Mouse (Mus musculus) liver (tissue): ENCODE measurements at regions not wholly inside any gene's neighbourhood (a gene's known extent, or its start where the extent isn't known, plus 50 kb on each side); places are given as distances from the start of the nearest gene placed in this dataset.

Source experiments
- DNase-seq: peaks from one replicate; pipeline ENCODE4 v3.0.0-alpha.2; 2020; ENCODE audit warnings: mixed read lengths

DNA sequence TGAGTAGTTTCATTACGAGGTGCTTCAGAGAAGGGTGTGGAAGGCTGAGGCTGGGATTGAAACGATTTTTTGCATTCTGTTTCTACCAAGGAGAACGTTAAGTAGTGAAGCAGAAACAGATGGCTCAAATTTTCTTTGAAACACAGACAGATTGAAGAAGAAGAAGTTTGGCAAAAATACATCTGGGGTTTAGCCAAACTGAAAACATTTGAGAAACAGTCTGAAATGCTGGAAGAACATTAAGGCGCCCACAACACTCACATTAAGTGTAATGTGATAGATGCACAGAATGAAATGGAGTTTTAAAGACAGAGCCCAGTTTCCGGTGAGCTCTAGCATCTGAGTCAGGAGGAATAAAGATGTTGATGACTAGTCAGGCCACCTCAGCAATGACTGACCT is 275.5 kb downstream of the Gm5447 start:
- no peak for DNase-seq

- DNase-seq: no peak
These were observed 280.0 kb downstream of the Gm5447 start for GRCm38 (mm10) chr13:31254016-31254415.

- no peak for DNase-seq
These were observed 280.7 kb downstream of the Gm5447 start for GRCm38 (mm10) chr13:31254744-31255143.

DNA sequence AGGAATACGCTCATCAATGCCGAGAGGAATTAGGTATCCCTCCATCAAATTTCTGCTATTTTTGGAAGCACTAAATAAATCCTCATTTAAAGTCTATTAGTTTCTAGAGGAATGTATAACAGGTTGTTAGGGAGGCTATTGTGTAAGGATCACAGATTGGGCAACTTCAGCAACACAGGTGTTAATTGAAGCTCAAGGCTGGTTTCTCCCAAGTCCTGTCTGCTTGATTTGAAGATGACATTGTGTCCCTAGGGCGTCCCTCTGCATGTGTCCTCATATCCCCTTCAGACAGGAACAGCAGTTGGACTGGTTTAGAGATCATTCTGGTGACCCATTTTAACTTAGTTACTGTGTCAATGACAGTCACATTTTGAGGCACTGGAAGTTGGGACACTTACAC is 281.5 kb downstream of the Gm5447 start:
- DNase-seq: no peak

GRCm38 (mm10) chr13:31267865-31268264 is 288.1 kb upstream of the Foxq1 start:
- no peak for DNase-seq

DNA sequence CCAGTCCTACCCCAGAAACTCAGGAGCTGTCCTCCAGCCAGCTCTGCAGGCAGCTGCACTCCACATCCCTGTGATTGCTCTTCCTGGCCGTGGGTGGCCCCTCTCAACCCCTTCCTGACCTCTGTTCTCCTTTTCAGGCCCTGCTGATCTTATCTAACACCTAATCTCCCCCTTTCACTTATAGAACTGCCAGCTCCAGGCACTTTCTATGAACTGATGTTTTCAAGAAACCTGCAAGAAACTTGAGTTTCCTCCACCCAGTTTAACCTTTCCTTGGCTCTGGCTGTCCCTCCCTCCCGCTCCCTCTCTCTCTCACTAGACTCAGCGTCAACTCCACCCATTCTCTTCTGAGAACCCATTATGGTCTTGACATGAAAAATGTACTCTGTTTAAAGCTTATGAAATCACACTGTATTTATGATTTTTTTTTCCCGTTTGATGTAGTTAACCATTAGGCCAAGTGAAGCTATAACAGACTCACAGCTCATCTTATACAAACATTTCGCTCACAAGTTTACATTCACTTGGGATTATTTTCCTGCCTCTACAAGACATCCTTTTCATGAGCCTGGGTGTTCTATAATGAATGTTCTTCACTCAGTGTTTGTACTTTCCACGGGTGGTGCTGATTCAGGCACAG is 279.8 kb upstream of the Foxq1 start:
- DNase-seq: no peak

- no peak for DNase-seq
These were observed 265.3 kb upstream of the Foxq1 start for GRCm38 (mm10) chr13:31290630-31291029.

- DNase-seq: no peak
These were observed 263.1 kb upstream of the Foxq1 start for GRCm38 (mm10) chr13:31292584-31293387.

DNA sequence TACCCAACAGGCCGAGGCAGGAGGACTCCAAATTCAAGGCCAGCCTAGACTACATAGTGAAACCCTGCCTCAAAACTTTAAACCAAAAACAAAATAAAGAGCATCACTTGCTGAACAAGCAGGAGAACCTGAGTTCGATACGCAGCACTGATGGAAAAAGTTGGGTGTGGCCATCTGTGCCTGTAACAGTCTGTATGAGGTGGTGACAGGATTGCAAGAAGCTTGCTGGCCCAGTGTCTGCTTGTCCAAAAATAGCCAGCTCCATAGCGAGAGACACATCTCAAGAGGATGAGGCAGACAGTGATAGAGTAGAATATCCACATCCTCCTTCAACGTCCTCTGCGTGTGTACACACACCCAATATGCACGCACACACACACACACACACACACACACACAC is 261.9 kb upstream of the Foxq1 start:
- no peak for DNase-seq

DNA sequence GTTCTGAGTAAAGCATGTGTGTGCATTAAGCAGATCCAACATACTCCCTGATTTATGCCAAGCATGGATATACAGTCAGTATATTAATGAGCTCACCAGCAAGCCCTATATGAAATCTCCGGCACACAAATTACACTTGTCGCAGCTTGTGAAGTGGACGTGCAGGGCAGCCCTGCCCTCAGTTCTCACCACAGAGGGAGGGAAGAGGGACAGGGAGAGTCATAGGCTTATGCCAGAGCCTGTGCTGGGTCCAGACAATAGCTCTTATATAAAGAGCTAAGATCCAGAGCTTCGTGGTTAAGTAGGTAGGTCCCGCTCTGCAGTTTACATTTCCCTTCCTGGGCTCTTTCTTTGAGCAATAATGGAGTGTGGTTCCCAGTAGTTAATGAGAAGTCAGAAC is 252.7 kb upstream of the Foxq1 start:
- no peak for DNase-seq

DNA sequence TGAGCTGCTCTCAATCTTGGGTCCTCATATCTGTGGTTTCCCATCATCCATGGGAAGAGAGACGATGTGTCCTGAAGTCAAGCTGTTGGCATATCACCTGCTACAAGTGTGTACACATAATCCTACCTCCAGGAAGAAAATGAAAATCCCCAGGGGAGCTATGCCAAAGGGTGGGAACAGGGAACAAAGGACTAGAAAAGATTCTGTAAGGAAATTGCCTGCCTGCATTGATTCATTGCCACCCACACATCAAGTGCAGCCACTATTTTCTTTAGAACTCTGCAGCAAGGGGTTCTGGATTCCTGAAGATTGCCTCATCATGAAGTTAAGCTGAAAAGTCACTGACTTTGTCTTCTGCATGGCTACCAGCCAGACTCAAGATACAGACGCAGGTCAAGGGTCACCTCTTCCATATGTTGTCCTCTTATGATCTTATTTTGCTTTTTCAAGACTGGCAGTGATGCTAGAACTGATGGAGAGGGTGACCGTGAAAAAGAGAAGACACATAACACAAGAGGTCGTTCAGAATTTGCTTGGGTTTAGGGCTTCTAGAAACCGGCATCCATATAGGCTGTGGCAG is 251.6 kb upstream of the Foxq1 start:
- no peak for DNase-seq

GRCm38 (mm10) chr13:31309083-31309621 is 246.8 kb upstream of the Foxq1 start:
- no peak for DNase-seq

GRCm38 (mm10) chr13:31312772-31313171 is 243.2 kb upstream of the Foxq1 start:
- no peak for DNase-seq

- DNase-seq: no peak
These were observed 242.1 kb upstream of the Foxq1 start for GRCm38 (mm10) chr13:31313821-31314220.

- DNase-seq: no peak
These were observed 238.9 kb upstream of the Foxq1 start for GRCm38 (mm10) chr13:31317066-31317465.

DNA sequence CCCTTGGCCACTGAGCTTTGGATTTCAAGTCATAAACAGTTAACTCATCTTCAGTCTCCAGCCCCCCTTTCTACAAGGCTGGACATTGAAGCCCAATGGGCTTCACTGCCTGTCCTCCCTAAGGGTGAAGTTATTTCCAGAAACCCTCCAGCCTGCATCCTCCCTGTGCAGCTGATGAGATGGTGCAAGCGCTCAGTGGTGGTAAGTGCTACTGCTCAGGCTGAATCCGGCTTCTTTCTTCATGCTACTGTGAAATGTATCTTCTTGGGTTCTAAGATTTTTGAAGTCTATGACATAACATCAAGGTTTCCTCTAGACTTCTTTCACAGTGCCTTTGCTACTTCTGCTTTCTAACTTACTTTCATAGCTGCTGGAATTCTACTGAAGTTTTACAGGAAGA is 237.9 kb upstream of the Foxq1 start:
- no peak for DNase-seq

GRCm38 (mm10) chr13:31321411-31321810 is 234.5 kb upstream of the Foxq1 start:
- DNase-seq: no peak

DNA sequence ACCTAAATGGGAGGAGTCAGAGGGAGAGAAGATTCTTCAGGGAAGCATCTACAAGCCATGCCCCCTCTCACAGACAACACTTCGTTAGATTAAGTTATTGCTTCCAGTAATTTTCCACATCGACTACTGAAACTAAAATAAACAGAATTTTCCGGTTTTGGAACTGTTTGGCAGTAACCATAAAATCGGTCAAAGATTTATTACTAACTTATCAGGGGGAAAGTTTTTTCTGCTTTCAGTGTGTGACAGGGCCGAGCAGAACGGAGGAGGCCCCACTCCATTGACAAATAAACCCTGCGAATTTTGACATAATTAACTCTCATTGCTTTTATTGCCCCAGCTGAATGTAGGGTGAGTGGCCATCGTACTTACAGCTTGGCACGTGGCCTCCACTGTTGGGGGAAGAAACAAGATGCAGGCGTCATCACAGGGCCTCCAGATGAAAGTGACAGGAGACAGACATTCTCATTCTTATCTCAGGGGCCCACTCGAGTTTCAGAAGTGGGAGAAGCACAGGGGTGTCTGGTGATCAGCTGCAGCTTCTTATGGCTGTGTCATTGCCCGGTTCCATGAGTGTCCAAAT is 229.6 kb upstream of the Foxq1 start:
- no peak for DNase-seq

GRCm38 (mm10) chr13:31327511-31327951 is 228.4 kb upstream of the Foxq1 start:
- no peak for DNase-seq

DNA sequence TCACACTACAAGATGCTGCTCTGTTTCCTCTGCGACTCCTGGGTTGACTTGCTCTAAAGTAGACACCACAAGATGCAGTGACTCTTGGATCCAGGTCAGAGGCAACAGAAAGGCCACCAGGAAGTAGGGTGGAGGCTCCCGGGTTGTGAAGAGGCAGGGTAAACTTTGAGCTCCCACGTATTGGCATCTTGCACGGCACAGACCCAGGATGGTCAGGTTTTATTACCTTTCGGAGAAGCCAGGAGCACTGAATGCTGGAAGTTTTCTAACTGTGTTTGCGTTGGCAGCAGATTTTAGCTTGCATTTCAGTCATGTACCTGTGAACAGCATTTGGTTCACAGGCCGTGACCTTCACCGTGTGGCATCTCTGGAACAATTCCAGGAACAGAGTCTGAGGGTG is 227.2 kb upstream of the Foxq1 start:
- no peak for DNase-seq

- no peak for DNase-seq
These were observed 225.2 kb upstream of the Foxq1 start for GRCm38 (mm10) chr13:31330731-31331130.

DNA sequence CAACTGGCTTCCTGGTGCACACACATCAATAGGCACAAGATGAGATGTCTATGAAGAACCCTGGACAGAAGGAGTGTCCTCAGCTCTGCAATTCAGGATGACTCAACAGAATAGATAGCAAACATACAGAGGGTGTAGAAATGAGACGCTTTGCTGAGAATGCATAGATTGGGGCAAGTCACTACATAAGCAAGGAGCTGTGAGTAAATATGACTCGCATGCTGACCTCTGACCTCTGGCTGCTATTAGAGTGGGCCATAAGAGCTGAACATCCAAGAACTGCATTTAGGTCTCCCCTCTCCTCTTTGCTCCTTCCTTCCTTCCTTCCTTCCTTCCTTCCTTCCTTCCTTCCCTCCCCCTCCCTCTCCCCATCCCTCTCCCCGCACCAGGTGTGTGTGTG is 221.0 kb upstream of the Foxq1 start:
- DNase-seq: no peak

DNA sequence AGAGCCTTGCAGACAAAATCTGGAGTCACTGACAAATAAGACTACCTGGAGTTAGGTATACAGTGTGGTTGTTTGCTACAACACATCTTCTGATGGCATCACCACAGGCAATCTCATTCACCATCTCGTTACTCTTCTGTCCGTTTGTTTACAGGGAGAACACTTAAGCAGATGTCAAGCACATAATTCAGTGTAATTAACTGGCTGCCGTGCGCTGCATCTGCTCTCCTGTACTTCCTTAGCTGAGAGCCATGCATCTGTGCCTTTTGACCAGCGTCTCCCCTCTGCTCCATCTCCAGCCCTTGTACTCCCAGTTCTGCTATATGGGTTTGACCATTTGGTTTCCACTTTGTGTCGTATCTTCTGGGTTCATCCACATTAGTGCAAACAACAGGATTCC is 218.3 kb upstream of the Foxq1 start:
- DNase-seq: no peak

- DNase-seq: no peak
These were observed 216.5 kb upstream of the Foxq1 start for GRCm38 (mm10) chr13:31339386-31339785.
